Mouse (Mus musculus): ENCODE results near the gene Xkr8.

- TF ChIP-seq POLR2A (IDR thresholded peaks at IDR 0.05; ENCODE audit: control insufficient read depth, extremely low read depth, insufficient read depth, low read length, poor library complexity) (no peak), CTCF (IDR thresholded peaks at IDR 0.05; ENCODE audit: borderline replicate concordance, control insufficient read depth, extremely low read depth, insufficient read depth, low read length, poor library complexity) (no peak)
Observed at GRCm38 (mm10) chr4:132762602-132763001, 30.3 kb upstream of the Xkr8 start.
